Mouse (Mus musculus) left cerebral cortex, adult 2 months (tissue): ENCODE results near the gene Slc25a12. TPM values are rescaled to one million over a fixed set of nuclear protein-coding genes. Genes with fewer than 3 reads are reported as not detected.
A peak's percentile ranks its signal among the peaks of the same experiment; 100 is the strongest.

ENCODE experiments used
- DNase-seq, 2 experiments: peaks; one replicate each; pipeline ENCODE4 v3.0.0; 2021 to 2022; ENCODE audit warnings: low spot score in 2 of 2, mixed read lengths in 1 of 2; ENCODE audit errors: extremely low spot score in 1 of 2
- H3K27ac ChIP-seq: fragments of 200-600 bp; 2 replicates; pipeline ENCODE4 v1.8.1; 2022
- H3K4me3 ChIP-seq: fragments of 200-600 bp; 2 replicates; pipeline ENCODE4 v1.8.1; 2022
- CTCF ChIP-seq: fragments of 200-600 bp; IDR thresholded peaks from 2 replicates; pipeline ENCODE4 v1.8.1; 2022; ENCODE audit warnings: antibody characterized with exemption, mild to moderate bottlenecking, moderate library complexity
- intact Hi-C: fragments of 180-260 bp; cut with DNase I; formaldehyde crosslinking; loops from one replicate; pipeline ENCODE4 v1.15.1; 2025
- total RNA-seq, 2 experiments: library from RNA; stranded (reverse); gene quantifications; 2 replicates each; pipeline ENCODE4 v1.2.3; 2021

Gene Slc25a12
- total RNA-seq, 2 experiments from 2014 or later: 150 to 153 TPM

DNA sequence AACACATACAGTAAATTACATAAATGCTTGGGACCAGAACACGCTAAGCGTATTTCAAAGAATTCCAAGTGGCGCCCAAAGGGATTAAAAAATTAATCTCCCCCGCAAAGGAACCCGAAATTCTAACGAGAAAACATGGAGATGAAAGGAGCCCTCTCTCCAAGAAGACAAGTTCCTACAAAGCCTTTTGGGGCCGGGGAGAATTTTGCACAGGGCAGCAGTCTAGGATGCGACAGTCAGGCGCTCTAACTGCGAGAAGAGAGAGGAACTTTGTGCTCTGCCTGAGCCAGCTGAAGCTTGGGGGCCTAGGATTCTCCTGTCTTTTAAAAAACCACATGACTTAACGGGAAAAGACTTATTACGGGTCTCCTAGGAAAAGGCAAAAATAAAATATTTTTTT is 71.7 kb downstream of the Slc25a12 start:
- intact Hi-C loops: no loop called here
- H3K27ac ChIP-seq: no peak overlapping the region
- no peak for TF ChIP-seq CTCF
- DNase-seq: no peak
- no peak overlapping the region for H3K4me3 ChIP-seq

DNA sequence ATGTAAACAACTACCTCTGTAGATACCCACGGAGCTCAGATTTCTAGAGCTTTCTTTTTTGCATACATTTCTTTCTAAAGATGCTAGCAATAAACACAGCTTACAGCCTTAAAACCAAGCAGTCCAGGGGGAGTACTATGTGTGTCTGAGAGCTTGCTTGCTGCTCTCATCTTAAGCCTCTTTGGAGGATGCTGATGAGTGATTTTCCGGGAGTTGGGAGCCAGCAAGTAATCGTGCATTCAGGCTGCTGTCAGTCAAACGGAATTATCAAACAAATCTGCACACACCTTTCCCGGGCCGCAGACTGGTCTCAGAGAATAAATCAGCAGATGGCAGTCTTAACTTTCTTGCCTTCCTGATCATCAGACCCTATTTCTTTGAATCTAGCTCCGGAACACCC is 73.1 kb downstream of the Slc25a12 start:
- no peak for DNase-seq
- intact Hi-C loops: no loop called here
- no peak overlapping the region for H3K4me3 ChIP-seq
- H3K27ac ChIP-seq: no peak overlapping the region
- no peak for TF ChIP-seq CTCF

DNA sequence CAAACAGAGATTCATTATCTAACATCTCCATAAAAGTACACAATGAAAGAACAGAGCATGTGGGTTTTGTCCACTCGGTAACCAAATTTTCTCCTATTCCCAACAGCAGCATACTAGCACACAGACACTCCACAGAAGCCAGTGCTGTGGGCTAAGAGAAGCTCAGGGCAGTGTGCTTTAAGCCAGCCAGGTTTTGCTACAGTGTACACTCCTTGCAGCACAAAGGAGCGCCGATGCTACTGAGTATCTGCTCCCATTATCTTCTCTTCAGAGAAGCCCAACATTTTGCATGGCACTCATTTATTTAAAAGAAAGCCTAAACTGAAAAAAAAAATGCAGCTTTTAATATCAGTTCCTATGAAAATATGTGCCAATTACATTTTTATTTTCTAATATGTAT is 73.6 kb downstream of the Slc25a12 start:
- intact Hi-C loops: no loop called here
- DNase-seq: no peak
- Histone ChIP-seq H3K27ac (no peak overlapping the region), H3K4me3 (no peak overlapping the region)
- TF ChIP-seq CTCF: no peak

DNA sequence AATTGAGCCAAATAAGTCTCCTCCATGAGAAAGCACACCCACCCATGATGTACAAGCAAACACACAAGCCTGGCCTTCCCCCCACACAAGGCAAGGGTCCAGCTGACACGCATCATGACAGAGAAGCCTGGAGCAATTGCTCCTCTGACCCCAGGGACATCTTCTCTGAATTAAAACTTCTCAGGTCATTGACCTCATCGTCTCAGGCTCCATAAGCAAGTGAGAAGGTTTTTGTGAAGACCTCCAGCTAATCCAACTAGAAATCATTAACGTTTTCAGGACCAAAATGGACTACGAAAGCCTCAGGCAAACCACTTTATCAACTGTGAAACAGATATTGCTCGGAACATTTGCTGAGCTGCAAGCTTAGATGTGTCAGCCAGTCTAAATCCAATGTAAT is 76.0 kb downstream of the Slc25a12 start:
- intact Hi-C loops: no loop called here
- DNase-seq: no peak
- H3K27ac ChIP-seq: no peak overlapping the region
- no peak for TF ChIP-seq CTCF
- no peak overlapping the region for H3K4me3 ChIP-seq

DNA sequence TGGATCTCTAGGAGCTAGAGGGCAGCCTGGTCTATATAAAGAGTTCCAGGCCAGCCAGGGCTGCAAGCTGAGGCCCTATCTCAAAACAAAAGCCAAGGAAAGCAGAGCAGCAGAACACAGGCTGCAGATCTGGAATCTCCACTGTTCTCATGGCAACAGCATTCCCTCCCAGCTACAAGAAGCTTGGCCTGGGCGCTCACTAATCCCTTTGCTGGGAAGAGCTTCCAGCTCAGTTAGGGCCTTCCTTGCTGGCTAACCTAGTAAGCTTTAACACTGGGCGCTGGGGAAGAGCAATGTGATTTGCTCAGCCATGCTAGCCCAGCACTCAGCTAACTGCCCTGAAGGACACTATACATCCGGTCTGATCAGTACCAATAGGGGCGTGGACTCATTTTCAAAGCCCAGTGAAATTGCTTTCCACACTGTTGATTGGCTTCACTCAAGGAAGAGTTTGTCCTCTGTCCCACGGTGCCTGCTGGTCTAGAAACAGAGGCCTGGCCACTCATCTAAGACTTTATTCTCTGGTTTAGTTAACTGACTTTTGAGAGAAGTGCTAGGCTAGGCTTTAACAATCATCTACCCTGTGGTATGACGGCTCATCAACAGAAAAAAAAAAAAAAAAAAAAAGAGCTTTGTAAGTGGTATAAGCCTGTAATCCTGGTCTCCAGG is 77.3 kb downstream of the Slc25a12 start:
- Histone ChIP-seq H3K27ac (peak overlapping the region; percentile 61), H3K4me3 (no peak overlapping the region)
- intact Hi-C loops: no loop called here
- TF ChIP-seq CTCF: no peak
- peak; percentile 26 to 41 for DNase-seq

DNA sequence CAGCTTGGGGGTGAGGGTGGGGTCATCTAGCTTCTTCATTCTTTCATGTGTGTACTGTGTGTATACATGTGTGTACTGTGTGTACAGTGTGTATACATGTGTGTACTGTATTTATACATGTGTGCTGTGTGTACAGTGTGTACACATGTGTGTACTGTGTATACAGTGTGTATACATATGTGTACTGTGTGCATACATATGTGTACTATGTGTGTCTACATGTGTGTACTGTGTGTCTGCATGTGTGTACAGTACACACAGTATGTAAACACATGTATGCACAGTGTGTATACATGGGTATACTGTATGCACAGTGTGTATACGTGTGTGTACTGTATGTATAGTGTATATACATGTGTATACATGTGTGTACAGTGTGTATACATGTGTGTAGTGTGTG is 85.6 kb downstream of the Slc25a12 start:
- Histone ChIP-seq H3K27ac (no peak overlapping the region), H3K4me3 (no peak overlapping the region)
- intact Hi-C loops: no loop called here
- no peak for TF ChIP-seq CTCF
- DNase-seq: no peak

DNA sequence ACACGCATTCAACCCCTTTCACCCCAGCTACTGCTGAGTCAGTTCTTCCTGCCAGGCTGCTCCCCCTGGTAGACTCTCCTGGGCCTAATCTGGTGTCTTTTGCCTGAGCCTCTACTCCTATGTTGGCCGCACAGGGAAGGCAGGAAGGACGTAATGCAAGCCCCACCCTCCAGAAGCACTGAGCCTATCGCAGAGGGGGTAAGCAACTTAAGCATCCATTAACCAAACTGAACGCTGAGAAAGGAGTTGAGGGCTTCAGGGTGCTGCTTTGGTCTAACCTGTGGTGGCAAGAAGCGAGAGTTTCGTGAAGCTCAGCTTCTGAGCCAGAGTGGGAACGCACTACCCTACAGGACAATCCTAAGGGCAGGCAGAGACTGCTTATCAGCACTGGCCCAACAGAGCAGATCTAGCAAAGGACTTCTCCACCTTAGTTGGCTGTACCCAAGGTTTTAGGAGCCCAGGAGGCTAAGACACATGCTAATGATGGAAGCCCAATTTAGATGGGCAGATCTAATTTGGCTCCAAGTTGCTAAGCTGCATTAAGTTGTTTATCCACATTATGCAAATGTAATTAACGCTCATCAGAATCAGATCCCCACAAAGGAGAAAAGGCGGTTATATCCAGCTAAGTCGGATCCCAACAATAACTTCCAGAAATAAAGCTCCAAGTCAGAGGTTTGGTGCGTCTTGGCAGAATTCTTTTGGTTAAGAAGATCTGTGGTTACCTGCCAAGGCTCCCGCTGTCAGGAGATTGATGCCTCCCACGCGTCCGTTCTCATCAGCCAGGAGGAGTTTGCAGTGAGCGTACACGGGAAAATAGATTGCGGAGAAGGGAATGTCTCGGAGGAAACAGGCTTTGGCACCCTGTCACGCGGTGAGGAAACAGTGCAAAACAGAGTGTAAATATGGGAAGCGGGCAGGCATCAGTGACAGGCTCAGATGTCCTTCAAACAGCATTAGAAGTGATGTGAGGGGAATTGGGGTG is 88.5 kb downstream of the Slc25a12 start:
- intact Hi-C loops: no loop called here
- no peak overlapping the region for H3K27ac ChIP-seq
- DNase-seq: peak; percentile 43 to 56
- no peak overlapping the region for H3K4me3 ChIP-seq
- no peak for TF ChIP-seq CTCF

DNA sequence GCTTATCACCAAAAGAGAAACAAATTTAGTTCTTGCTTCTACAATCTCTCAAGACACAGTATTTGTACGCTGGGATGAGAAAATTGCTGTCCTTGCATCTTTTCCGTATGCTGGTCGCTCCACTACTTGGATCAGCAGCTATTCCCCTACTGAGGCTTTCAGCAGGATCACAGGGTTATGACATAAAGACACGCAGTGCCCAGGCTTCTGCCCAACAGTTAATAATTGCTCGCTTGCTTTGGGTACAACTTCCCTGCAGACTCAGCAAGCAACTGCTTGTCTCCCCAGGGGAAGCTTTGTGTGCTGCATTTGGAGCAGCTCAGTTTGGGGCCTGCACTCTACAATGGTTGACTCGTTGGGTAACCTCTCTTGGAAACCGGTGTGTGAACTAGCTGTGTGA is 91.8 kb downstream of the Slc25a12 start:
- no peak for DNase-seq
- Histone ChIP-seq H3K27ac (no peak overlapping the region), H3K4me3 (no peak overlapping the region)
- intact Hi-C loops: no loop called here
- no peak for TF ChIP-seq CTCF

DNA sequence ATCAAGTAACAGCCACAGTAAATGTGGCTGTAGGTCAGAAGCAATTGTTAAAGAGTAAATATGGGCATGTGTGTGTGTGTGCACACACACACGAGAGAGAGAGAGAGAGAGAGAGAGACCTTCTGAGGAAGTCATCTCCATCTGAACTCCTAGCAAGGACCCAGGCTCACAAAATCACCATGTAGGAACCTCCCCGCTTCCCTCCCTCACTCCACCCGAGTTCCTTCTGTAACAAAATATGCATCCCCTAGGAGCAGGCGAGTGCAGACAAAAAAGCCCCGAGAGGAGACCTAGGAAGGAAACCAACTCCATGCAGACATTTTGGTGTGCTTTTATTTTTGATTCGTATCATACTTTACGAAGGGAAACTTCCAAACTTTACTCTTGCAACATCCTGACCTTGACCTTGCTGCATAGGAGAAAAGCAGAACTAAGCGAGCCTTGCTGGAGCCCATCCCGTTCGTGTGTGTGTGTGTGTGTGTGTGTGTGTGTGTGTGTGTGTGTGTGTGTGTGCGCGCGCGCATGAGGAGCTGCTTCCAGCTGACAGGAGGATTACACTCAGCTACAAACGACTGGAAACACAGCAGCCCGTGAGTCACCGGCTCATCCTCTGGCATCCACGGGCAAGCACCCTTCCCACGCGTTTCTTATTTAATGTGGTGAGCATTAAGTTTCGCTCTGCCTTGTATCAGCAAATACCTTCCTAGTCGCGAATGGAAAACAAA is 93.4 kb downstream of the Slc25a12 start:
- H3K27ac ChIP-seq: no peak overlapping the region
- no peak for TF ChIP-seq CTCF
- H3K4me3 ChIP-seq: no peak overlapping the region
- intact Hi-C loops: no loop called here
- DNase-seq: peak in 1 of 2 experiments; percentile 49

DNA sequence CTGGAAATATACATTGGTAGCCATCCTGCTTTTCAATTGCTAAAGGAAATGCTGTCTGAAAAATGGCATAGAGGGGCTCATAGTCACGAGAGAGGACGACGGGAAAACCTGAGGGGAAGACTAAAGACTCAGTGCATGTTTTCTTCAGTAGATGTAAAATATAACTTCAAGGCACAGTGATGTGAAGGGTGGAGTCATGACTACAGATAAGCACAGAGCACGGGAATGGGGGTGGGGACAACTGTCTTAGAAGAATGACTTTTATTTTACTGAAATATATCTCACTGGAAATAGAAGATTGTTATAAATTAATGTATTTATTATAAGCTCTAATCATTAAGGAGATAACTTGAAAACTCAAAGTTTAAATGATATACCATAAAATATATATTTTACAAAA is 97.5 kb downstream of the Slc25a12 start:
- no peak overlapping the region for H3K27ac ChIP-seq
- DNase-seq: no peak
- no peak for TF ChIP-seq CTCF
- intact Hi-C loops: no loop called here
- H3K4me3 ChIP-seq: no peak overlapping the region

DNA sequence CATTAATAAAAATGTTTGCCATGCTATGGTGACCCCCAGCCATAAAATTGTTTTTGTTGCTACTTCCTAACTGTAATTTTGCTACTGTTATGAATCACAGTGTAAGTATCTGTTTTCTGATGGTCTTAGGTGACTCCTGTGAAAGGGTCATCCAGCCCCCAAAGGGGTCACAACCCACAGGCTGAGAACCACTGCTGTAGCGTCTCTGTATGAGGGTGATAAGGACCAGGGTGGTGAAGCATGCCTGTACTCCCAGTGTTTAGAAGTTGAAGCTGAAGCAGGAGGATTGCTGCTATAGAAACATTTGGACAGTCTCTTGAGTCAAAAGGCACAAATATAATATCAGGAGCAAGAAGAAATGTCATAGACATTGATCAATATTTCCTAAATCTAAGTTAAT is 98.2 kb downstream of the Slc25a12 start:
- H3K4me3 ChIP-seq: no peak overlapping the region
- TF ChIP-seq CTCF: no peak
- DNase-seq: no peak
- intact Hi-C loops: no loop called here
- H3K27ac ChIP-seq: no peak overlapping the region

DNA sequence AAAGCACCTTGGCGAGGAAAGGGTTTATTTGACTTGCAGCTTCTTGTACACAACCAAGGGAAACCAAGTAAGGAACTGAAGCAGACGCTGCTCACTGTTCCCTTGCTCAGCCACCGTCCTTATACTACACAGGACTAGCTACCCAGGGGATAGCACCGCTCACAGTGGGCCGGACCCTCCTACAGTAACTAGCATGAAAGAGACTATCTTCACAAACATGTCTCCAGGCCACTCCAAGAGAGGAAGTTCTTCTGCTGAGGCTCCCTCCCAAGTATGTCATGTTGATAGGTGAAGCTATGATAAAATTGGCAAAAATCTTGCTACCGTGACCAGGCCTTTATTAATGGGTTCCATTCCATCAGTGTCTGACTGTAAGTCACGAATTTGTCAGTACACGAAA is 98.9 kb downstream of the Slc25a12 start:
- intact Hi-C loops: no loop called here

More for the DNA sequence above, 98.9 kb downstream of the Slc25a12 start:
- TF ChIP-seq CTCF: no peak
- H3K4me3 ChIP-seq: no peak overlapping the region
- no peak overlapping the region for H3K27ac ChIP-seq
- no peak for DNase-seq
